Mouse (Mus musculus): ENCODE results near the gene Cd72.

DNA sequence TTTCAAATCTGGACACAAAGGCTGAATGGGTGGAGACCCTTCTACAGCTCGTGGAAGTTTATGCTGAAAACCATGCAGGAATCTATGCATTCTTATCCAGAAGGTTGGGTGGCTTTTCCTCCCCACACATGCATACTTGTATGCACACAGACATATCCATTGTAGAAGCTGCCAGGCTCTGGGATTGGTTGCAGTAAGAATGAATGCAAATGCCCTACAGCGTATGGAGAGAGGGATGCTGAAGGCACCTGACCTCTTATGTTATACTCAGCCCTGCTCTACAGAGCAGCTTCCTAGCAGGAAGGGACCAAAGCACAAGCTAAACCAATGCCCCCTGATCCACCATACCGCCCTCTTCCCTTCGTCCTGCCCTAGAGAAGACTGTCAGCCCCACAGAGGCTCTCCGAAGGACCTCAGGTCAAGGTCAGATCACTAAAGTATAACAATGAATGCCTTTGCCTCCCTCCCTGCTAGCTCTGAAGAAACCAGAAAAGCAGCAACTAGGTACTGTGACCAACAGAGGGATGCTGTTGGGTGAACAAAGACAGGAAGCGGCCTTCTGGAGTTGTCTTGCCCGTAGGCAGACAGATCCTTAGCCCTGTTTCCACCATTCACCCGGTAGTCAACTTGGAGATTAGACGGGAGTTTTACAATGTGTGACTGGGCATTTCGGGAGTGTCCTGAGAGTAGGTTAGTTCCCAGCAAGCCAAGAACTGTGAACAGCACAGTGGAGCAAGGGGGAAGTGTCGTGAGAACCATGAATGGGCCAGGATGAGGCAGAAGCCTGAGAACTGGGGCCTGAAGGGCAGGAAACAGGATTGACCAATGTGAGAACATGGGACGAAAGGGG, 47.1 kb downstream of the Cd72 start:
- TF ChIP-seq CTCF (IDR thresholded peaks at IDR 0.05; ENCODE audit: control insufficient read depth, insufficient read depth, insufficient read length) (no peak), USF1 (IDR thresholded peaks at IDR 0.05; ENCODE audit: low read depth) (no peak), CEBPB (IDR thresholded peaks at IDR 0.05; ENCODE audit: low read depth) (no peak), MAX (IDR thresholded peaks at IDR 0.05) (no peak), MYOD1 (IDR thresholded peaks at IDR 0.05; ENCODE audit: control insufficient read depth, insufficient read length, low read depth) (no peak), FOSL1 (IDR thresholded peaks at IDR 0.05; ENCODE audit: insufficient read depth, low read length, poor library complexity, severe bottlenecking) (no peak)
